Mouse (Mus musculus): ENCODE measurements around the gene Nos1. TPM values are rescaled to one million over a fixed set of nuclear protein-coding genes. Genes with fewer than 3 reads are reported as not detected.

Gene Nos1
- polyA plus RNA-seq, 1 experiment from 2014 or later, result 0.88 TPM

DNA sequence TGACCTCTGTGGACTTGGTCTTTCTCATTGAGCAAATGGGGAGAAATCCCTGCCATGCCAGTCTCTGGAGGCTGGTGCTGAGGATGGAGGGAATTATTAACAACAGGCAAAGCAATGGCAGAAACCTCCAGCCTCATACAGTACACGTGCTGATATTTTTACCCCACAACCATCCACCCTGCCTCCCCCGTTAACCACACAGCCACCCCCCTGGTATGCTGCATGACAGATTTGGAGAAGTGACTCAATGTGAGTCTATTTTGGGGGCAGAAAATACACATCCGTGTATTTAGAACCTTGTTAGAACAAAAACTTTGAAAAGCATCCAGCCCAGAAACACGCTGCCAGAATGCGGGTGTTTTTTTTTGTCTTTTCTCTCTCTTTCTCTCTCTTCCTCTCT lies 135.5 kb downstream of the Nos1 start:
- H3K9ac ChIP-seq (ENCODE audit: low read length), result no peak overlapping the region
- H3K27ac ChIP-seq (ENCODE audit: low read depth), result no peak overlapping the region
- DNase-seq (ENCODE audit: low spot score) (no peak), ATAC-seq (replicated peaks; ENCODE audit: low FRiP score, low TSS enrichment, low read depth) (no peak)
- H3K4me1 ChIP-seq (replicated peaks; ENCODE audit: control insufficient read depth, insufficient read depth, low read length), result no peaks in the 10 kb centered on the region
- no peaks in the 10 kb centered on the region for H3K27me3 ChIP-seq (replicated peaks; ENCODE audit: control insufficient read depth, insufficient read depth, low read length)
- H3K4me2 ChIP-seq (ENCODE audit: low read length), result no peak overlapping the region
- H3K36me3 ChIP-seq (ENCODE audit: control insufficient read depth, insufficient read depth, low read length), result no peaks in the 10 kb centered on the region
- H3K9me3 ChIP-seq (ENCODE audit: control insufficient read depth, low read length), result no peaks in the 10 kb centered on the region
- H3K4me3 ChIP-seq (ENCODE audit: low read depth, low read length), result no peak overlapping the region
- 82% methylated on average over 5 of the region's 5 CpGs for WGBS

DNA sequence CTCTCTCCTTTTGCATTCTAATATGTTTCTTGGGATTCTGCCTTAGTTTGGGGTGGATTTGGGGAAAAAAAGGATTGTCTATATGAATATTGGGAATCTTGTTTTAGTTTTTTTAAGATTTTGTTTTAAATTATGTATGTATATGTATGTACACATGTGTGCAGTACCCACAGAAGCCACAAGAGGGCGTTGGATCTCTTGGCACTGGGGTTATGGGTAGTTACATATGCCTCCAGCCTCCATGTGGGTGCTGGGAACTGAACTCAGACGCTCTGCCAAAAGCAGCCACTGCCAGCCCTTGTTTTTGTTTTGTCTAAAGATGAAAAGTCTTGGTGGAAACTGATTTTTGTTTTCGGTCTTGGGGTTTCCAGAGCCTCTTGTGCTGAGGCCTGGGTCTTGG lies 136.1 kb downstream of the Nos1 start:
- no peak for DNase-seq (ENCODE audit: low spot score)
- WGBS, result 61% methylated on average over 3 of the region's 3 CpGs
- H3K36me3 ChIP-seq (ENCODE audit: control insufficient read depth, insufficient read depth, low read length), result no peaks in the 10 kb centered on the region
- no peak for ATAC-seq (replicated peaks; ENCODE audit: low FRiP score, low TSS enrichment, low read depth)
- no peaks in the 10 kb centered on the region for H3K9me3 ChIP-seq (ENCODE audit: control insufficient read depth, low read length)
- H3K9ac ChIP-seq (ENCODE audit: low read length), result no peak overlapping the region
- no peak overlapping the region for H3K4me3 ChIP-seq (ENCODE audit: low read depth, low read length)
- no peak overlapping the region for H3K4me2 ChIP-seq (ENCODE audit: low read length)
- no peaks in the 10 kb centered on the region for H3K27me3 ChIP-seq (replicated peaks; ENCODE audit: control insufficient read depth, insufficient read depth, low read length)
- no peaks in the 10 kb centered on the region for H3K4me1 ChIP-seq (replicated peaks; ENCODE audit: control insufficient read depth, insufficient read depth, low read length)
- no peak overlapping the region for H3K27ac ChIP-seq (ENCODE audit: low read depth)

DNA sequence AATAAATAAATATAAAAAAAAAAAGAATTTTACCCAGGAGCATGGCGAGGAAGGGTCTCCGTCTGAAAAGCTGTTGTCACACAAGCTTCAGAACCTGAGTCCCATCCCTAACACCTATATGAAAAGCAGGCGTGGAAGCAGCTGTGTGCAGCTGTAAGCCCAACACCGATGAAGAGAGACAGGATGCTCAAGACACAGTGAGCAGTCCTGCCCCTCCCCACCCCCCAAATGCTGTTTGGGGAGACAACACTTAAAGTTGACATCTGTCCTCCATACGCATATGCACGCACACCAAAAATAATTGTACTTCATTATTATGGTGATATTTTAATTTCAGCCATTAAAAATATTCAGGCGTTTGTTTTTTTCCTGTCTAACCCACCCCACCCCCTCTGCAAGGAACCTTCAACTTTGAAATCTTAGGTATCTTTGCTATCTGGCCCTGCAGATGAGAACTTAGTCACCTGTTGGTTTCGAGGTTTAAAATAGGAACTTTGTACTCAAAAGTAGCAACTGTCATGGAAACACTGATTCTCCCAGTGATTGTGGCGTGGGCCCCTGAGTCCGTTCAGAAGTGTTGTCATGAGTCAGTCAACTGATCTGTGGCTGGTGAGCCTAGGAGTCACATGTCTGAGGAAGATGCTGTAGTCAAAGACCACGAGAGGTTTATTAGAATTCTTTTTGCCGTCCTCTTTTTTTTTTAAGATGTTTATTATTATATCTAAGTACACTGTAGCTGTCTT lies 141.1 kb downstream of the Nos1 start:
- Histone ChIP-seq H3K36me3 (ENCODE audit: control insufficient read depth, insufficient read depth, low read length) (no peaks in the 10 kb centered on the region), H3K4me2 (ENCODE audit: low read length) (no peak overlapping the region), H3K27me3 (replicated peaks; ENCODE audit: control insufficient read depth, insufficient read depth, low read length) (no peaks in the 10 kb centered on the region), H3K4me1 (replicated peaks; ENCODE audit: control insufficient read depth, insufficient read depth, low read length) (no peaks in the 10 kb centered on the region), H3K9ac (ENCODE audit: low read length) (no peak overlapping the region), H3K4me3 (ENCODE audit: low read depth, low read length) (no peak overlapping the region), H3K27ac (ENCODE audit: low read depth) (no peak overlapping the region), H3K9me3 (ENCODE audit: control insufficient read depth, low read length) (no peaks in the 10 kb centered on the region)
- WGBS, result 82% methylated on average over 12 of the region's 12 CpGs
- DNase-seq (ENCODE audit: low spot score) (no peak), ATAC-seq (replicated peaks; ENCODE audit: low FRiP score, low TSS enrichment, low read depth) (no peak)

DNA sequence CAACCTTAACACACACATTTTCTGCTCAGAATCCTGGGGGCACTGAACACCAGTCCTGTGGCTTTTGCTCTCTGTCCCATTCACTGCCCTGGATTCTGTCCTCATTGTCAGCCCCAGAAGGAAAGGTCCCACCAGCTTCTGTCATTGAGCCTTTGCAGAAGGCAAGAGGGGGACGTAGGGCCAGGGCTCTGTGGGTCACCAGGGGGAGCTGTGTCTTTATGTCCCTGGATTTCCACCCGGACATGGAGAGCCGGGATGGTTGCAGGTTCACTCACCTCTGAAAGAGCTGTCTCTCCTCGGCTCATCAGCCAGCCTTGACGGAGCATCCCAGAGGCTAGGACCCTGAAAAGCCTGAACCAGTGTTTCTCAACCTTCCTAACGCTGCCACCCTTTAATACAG lies 142.9 kb downstream of the Nos1 start:
- H3K27ac ChIP-seq (ENCODE audit: low read depth), result no peak overlapping the region
- 32% methylated on average over 6 of the region's 6 CpGs for WGBS
- H3K9me3 ChIP-seq (ENCODE audit: control insufficient read depth, low read length), result no peaks in the 10 kb centered on the region
- H3K36me3 ChIP-seq (ENCODE audit: control insufficient read depth, insufficient read depth, low read length), result no peaks in the 10 kb centered on the region
- no peaks in the 10 kb centered on the region for H3K4me1 ChIP-seq (replicated peaks; ENCODE audit: control insufficient read depth, insufficient read depth, low read length)
- DNase-seq (ENCODE audit: low spot score) (no peak), ATAC-seq (replicated peaks; ENCODE audit: low FRiP score, low TSS enrichment, low read depth) (no peak)
- H3K9ac ChIP-seq (ENCODE audit: low read length), result no peak overlapping the region
- H3K4me2 ChIP-seq (ENCODE audit: low read length), result no peak overlapping the region
- H3K4me3 ChIP-seq (ENCODE audit: low read depth, low read length), result no peak overlapping the region
- H3K27me3 ChIP-seq (replicated peaks; ENCODE audit: control insufficient read depth, insufficient read depth, low read length), result no peaks in the 10 kb centered on the region

DNA sequence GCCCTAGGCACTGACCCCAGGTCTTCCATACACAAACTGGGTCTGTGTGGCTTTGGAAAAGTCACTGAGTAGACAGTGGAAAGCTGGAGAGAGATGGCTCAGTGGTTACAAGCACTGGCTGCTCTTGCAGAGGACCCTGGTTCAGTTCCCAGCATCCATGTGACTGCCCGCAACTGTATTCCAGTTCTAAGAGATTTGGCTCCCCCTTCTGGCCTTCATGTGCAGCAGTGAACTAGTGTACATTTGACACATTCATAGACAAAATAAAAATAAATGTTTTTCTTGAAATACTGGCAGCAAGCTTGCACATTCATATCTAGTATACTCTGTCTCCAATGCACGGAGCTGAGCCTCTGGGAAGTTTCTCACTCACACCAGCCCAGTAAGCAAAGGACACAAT lies 147.7 kb downstream of the Nos1 start:
- 96% methylated on average over 2 of the region's 2 CpGs for WGBS
- Histone ChIP-seq H3K4me3 (ENCODE audit: low read depth, low read length) (no peak overlapping the region), H3K9me3 (ENCODE audit: control insufficient read depth, low read length) (no peaks in the 10 kb centered on the region), H3K27me3 (replicated peaks; ENCODE audit: control insufficient read depth, insufficient read depth, low read length) (no peaks in the 10 kb centered on the region), H3K4me2 (ENCODE audit: low read length) (no peak overlapping the region), H3K9ac (ENCODE audit: low read length) (no peak overlapping the region), H3K4me1 (replicated peaks; ENCODE audit: control insufficient read depth, insufficient read depth, low read length) (no peaks in the 10 kb centered on the region), H3K27ac (ENCODE audit: low read depth) (no peak overlapping the region), H3K36me3 (ENCODE audit: control insufficient read depth, insufficient read depth, low read length) (no peaks in the 10 kb centered on the region)
- no peak for ATAC-seq (replicated peaks; ENCODE audit: low FRiP score, low TSS enrichment, low read depth)
- DNase-seq (ENCODE audit: low spot score), result no peak

DNA sequence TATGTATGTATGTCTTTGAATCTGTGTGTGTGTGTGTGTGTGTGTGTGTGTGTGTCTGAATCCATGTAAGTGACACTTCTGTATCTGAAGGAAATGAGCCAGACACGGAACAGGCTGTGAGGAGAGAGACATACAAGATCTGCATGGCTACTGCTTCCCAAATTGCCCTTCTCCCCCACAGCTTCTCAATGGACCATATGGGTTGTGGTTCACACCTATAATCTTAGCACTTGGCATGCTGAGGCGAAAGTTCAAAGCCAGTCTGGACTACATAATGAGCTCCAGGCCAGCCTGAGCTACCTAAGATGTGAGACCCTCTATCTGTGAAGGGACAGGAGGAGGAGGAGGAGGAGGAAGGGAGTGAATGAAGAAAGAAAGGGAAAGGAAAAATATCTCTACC lies 151.4 kb downstream of the Nos1 start:
- WGBS, result 82% methylated on average over 2 of the region's 2 CpGs
- ATAC-seq (replicated peaks; ENCODE audit: low FRiP score, low TSS enrichment, low read depth), result no peak

DNA sequence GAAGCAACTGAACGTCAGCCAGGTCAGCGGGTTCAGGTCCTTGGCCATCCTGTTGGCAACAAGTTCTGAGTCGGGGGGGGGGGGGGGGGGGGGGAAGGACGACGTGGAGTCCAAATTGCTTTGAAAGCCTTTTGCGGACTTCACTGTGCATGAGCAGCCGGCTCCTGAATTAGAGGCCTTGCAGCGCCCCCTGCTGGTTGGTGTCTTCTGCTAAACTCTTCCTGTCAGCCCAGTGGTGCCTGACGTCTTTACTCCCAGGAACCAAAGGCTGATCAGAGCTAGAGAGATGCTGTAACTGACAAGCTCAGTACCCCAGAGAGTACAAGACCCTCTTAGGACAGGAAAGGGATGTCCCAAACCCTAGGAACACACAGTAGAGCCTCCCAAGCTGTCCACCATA lies 152.0 kb downstream of the Nos1 start:
- Histone ChIP-seq H3K36me3 (ENCODE audit: control insufficient read depth, insufficient read depth, low read length) (no peaks in the 10 kb centered on the region), H3K9ac (ENCODE audit: low read length) (no peak overlapping the region), H3K27me3 (replicated peaks; ENCODE audit: control insufficient read depth, insufficient read depth, low read length) (no peaks in the 10 kb centered on the region), H3K4me3 (ENCODE audit: low read depth, low read length) (no peak overlapping the region), H3K27ac (ENCODE audit: low read depth) (no peak overlapping the region), H3K4me1 (replicated peaks; ENCODE audit: control insufficient read depth, insufficient read depth, low read length) (no peaks in the 10 kb centered on the region), H3K9me3 (ENCODE audit: control insufficient read depth, low read length) (no peaks in the 10 kb centered on the region), H3K4me2 (ENCODE audit: low read length) (no peak overlapping the region)
- WGBS, result 2% methylated on average over 6 of the region's 9 CpGs
- DNase-seq (ENCODE audit: low spot score) (peak; percentile 96), ATAC-seq (replicated peaks; ENCODE audit: low FRiP score, low TSS enrichment, low read depth) (no peak)

More for the DNA sequence above, 151.4 kb downstream of the Nos1 start:
- H3K4me3 ChIP-seq (ENCODE audit: low read depth, low read length), result no peak overlapping the region
- H3K9me3 ChIP-seq (ENCODE audit: control insufficient read depth, low read length), result no peaks in the 10 kb centered on the region
- no peaks in the 10 kb centered on the region for H3K4me1 ChIP-seq (replicated peaks; ENCODE audit: control insufficient read depth, insufficient read depth, low read length)
- no peaks in the 10 kb centered on the region for H3K36me3 ChIP-seq (ENCODE audit: control insufficient read depth, insufficient read depth, low read length)
- no peak for DNase-seq (ENCODE audit: low spot score)
- H3K27ac ChIP-seq (ENCODE audit: low read depth), result no peak overlapping the region
- H3K4me2 ChIP-seq (ENCODE audit: low read length), result no peak overlapping the region
- no peak overlapping the region for H3K9ac ChIP-seq (ENCODE audit: low read length)
- H3K27me3 ChIP-seq (replicated peaks; ENCODE audit: control insufficient read depth, insufficient read depth, low read length), result no peaks in the 10 kb centered on the region

DNA sequence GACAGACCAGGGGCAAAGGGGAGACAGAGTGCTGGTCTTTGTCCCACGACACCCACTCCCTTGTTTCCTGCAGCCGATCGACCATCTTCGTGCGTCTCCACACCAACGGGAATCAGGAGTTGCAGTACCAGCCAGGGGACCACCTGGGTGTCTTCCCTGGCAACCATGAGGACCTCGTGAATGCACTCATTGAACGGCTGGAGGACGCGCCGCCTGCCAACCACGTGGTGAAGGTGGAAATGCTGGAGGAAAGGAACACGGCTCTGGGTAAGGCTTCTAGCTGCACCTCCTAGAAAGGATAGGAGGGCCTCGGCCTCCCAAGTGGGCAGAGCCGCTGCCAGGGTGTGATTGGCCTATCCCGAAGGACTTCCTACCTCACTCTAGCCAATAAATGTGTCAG lies 155.5 kb downstream of the Nos1 start:
- Histone ChIP-seq H3K4me2 (ENCODE audit: low read length) (no peak overlapping the region), H3K9me3 (ENCODE audit: control insufficient read depth, low read length) (no peaks in the 10 kb centered on the region), H3K27me3 (replicated peaks; ENCODE audit: control insufficient read depth, insufficient read depth, low read length) (no peaks in the 10 kb centered on the region), H3K9ac (ENCODE audit: low read length) (no peak overlapping the region), H3K36me3 (ENCODE audit: control insufficient read depth, insufficient read depth, low read length) (no peaks in the 10 kb centered on the region), H3K27ac (ENCODE audit: low read depth) (no peak overlapping the region), H3K4me1 (replicated peaks; ENCODE audit: control insufficient read depth, insufficient read depth, low read length) (0 out of 2 replicates have a peak, but pooled peaks cover 4% of the 10 kb centered on the region), H3K4me3 (ENCODE audit: low read depth, low read length) (no peak overlapping the region)
- WGBS, result 61% methylated on average over 16 of the region's 16 CpGs
- DNase-seq (ENCODE audit: low spot score), result no peak
- ATAC-seq (replicated peaks; ENCODE audit: low FRiP score, low TSS enrichment, low read depth), result no peak

DNA sequence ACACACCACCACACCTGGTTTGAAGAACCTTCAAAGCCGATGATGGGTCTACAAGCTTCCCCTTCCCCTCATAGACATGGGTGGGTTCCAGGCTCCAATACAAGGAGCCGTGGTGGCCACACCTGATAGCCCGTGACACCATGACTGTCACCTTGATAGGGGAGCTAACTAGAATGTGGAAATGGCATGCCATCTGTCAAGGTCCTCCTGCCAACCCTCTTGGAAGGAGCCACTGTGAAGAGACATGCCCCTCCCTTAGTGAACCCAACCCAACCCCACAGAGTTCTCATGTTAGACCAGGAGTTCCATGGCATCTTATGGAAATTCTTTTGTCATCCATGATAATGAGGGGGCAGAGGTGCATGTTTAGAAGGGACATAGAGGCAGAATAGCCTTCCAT lies 156.4 kb downstream of the Nos1 start:
- Histone ChIP-seq H3K27me3 (replicated peaks; ENCODE audit: control insufficient read depth, insufficient read depth, low read length) (no peaks in the 10 kb centered on the region), H3K4me3 (ENCODE audit: low read depth, low read length) (no peak overlapping the region), H3K36me3 (ENCODE audit: control insufficient read depth, insufficient read depth, low read length) (no peaks in the 10 kb centered on the region), H3K27ac (ENCODE audit: low read depth) (no peak overlapping the region), H3K9ac (ENCODE audit: low read length) (no peak overlapping the region), H3K4me2 (ENCODE audit: low read length) (no peak overlapping the region), H3K4me1 (replicated peaks; ENCODE audit: control insufficient read depth, insufficient read depth, low read length) (0 out of 2 replicates have a peak, but pooled peaks cover 4% of the 10 kb centered on the region), H3K9me3 (ENCODE audit: control insufficient read depth, low read length) (no peaks in the 10 kb centered on the region)
- ATAC-seq (replicated peaks; ENCODE audit: low FRiP score, low TSS enrichment, low read depth), result no peak
- DNase-seq (ENCODE audit: low spot score), result no peak
- 89% methylated on average over 3 of the region's 3 CpGs for WGBS

All from intestine, embryonic 14.5 days (tissue).